Mouse (Mus musculus): ENCODE results near the gene Pidd1.

- TF ChIP-seq POLR2A (IDR thresholded peaks at IDR 0.05; ENCODE audit: borderline replicate concordance, insufficient read depth, low read length) (no peak), CTCF (IDR thresholded peaks at IDR 0.05; ENCODE audit: borderline replicate concordance, insufficient read depth, low read depth, low read length) (no peak)
These were observed 25.5 kb upstream of the Pidd1 start for GRCm38 (mm10) chr7:141469352-141469751.
